Mouse (Mus musculus) midbrain, embryonic 15.5 days (tissue): ENCODE data around the gene Gm17545. TPM values are rescaled to one million over a fixed set of nuclear protein-coding genes. Genes with fewer than 3 reads are reported as not detected.

ENCODE experiments used
- ATAC-seq: fragments of 200-750 bp; cut with Nextera tagmentation; replicated peaks from 2 replicates; pipeline ENCODE4 v1.8.0; 2017; ENCODE audit warnings: moderate TSS enrichment
- H3K27ac ChIP-seq: fragments of 300-500 bp; sonication (generic); 2 replicates; pipeline ENCODE4 v1.5.1; 2015; ENCODE audit warnings: mild to moderate bottlenecking, inconsistent platforms
- H3K27me3 ChIP-seq: fragments of 300-500 bp; sonication (generic); replicated peaks from 2 replicates; pipeline ENCODE4 v1.6.1; 2015; ENCODE audit warnings: inconsistent platforms
- H3K36me3 ChIP-seq: fragments of 300-500 bp; sonication (generic); replicated peaks from 2 replicates; pipeline ENCODE4 v1.6.1; 2015; ENCODE audit warnings: inconsistent platforms
- H3K4me1 ChIP-seq: fragments of 300-500 bp; sonication (generic); 2 replicates; pipeline ENCODE4 v1.6.1; 2015; ENCODE audit warnings: inconsistent platforms
- H3K4me2 ChIP-seq: fragments of 300-500 bp; sonication (generic); 2 replicates; pipeline ENCODE4 v1.6.1; 2015; ENCODE audit warnings: inconsistent platforms, mild to moderate bottlenecking, moderate library complexity
- H3K4me3 ChIP-seq: fragments of 300-500 bp; sonication (generic); 2 replicates; pipeline ENCODE4 v1.5.1; 2015; ENCODE audit warnings: mild to moderate bottlenecking, inconsistent platforms
- H3K9ac ChIP-seq: fragments of 300-500 bp; sonication (generic); 2 replicates; pipeline ENCODE4 v1.6.1; 2015; ENCODE audit warnings: mild to moderate bottlenecking, inconsistent platforms
- H3K9me3 ChIP-seq: fragments of 300-500 bp; sonication (generic); 2 replicates; pipeline ENCODE4 v1.6.1; 2016; ENCODE audit warnings: inconsistent platforms
- WGBS: fragments of 180-500 bp; shearing (Covaris S2); methylation state at CpG from one replicate; pipeline ENCODE4 v1.1.7; 2015; ENCODE audit warnings: mixed read lengths; 5-methylcytosine and 5-hydroxymethylcytosine counted together
- polyA plus RNA-seq: library from polyadenylated mRNA; unstranded; fragments of >200 nt; fragmentation: Nextera tagmentation; extraction: Ambion mirVana; gene quantifications from 2 replicates; pipeline ENCODE4 v1.2.1, GENCODE M21; 2015

Gene Gm17545
- polyA plus RNA-seq, 1 experiment from 2014 or later, result not detected

DNA sequence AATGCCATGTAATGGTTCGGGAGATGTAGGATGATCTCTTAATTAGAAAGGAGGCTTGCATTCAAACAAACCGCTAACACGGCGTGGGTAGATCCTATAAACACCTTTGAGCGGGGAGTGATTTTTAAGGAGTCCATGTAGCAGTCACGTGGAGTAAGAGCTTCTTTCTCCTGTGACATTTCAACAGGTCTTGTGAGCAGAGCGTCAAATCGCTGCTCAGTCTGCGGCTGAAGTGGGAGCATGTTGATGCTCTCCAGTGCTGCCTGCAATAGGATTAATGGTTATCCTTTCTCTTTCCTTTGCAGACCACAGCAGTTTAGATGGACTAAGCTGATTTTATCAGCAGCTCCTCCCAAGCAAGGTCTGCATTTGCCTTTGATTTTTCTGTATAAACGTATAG, 22.2 kb downstream of the Gm17545 start:
- H3K9ac ChIP-seq, result peak overlapping the region; percentile 52
- peak; percentile 19 for ATAC-seq
- H3K36me3 ChIP-seq, result no peaks in the 10 kb centered on the region
- no peaks in the 10 kb centered on the region for H3K27me3 ChIP-seq
- 4% methylated on average over 10 of the region's 10 CpGs for WGBS
- H3K4me3 ChIP-seq, result peak overlapping the region; percentile 50
- H3K27ac ChIP-seq, result peak overlapping the region; percentile 83
- H3K4me2 ChIP-seq, result peak overlapping the region; percentile 76
- H3K9me3 ChIP-seq, result no peaks in the 10 kb centered on the region
- H3K4me1 ChIP-seq, result peaks cover 17% of the 10 kb centered on the region

DNA sequence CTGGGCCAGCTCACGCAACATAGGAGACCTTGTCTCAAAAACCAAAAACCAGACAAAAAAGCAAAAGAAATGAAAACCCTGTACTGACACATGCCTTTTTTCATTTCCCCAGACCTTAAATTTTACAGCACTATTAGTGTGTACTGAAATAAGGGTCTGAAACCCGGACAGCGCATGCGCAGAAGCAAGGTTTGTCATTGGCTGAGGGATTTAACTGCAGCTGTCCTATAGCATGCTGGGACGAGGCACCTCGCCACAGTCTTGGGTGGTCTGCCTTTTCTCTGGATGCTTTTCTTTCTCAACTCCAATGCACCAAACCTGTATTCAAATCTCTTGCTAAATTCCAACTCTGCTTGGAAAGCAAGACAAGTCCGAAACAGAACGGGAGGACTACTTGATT, 24.9 kb downstream of the Gm17545 start:
- H3K4me2 ChIP-seq, result no peak overlapping the region
- no peak overlapping the region for H3K27ac ChIP-seq
- no peaks in the 10 kb centered on the region for H3K27me3 ChIP-seq
- ATAC-seq, result no peak
- H3K9me3 ChIP-seq, result no peaks in the 10 kb centered on the region
- 91% methylated on average over 8 of the region's 8 CpGs for WGBS
- H3K36me3 ChIP-seq, result no peaks in the 10 kb centered on the region
- no peak overlapping the region for H3K4me3 ChIP-seq
- H3K9ac ChIP-seq, result no peak overlapping the region
- peaks cover 17% of the 10 kb centered on the region for H3K4me1 ChIP-seq

DNA sequence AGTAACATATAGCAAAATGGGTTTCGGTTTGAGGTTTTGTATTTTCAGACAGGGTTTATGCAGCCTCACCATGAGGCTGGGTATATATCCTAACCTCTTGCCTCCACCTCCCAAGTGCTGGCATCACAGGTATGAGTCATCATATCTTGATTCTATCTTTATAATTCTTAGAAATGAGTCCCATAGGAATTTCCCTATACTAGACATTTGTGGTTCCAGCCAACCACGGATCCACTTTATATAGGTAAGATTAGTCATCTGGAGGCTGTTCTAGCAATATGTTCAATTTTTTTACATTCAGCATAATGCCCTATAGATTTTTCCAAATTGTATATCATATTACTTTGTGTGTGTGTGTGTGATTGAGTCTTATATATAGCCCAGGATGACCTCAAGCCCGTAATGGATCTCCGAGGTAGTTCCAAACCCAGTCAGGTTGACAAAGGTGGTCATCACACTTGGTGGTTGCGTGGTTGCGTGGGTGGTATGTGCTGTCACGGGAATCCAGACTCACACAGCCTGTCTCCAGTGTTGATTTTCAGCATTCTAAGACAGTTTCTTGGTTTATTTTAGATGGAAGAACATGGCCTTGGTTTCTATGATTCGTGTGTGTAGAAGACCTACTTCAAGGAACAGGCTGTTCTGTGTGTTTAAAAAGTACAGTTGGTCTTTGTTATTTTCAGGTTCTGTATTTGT, 29.9 kb downstream of the Gm17545 start:
- Histone ChIP-seq H3K9ac (no peak overlapping the region), H3K4me3 (no peak overlapping the region), H3K9me3 (no peaks in the 10 kb centered on the region), H3K4me2 (no peak overlapping the region), H3K36me3 (no peaks in the 10 kb centered on the region), H3K4me1 (no peaks in the 10 kb centered on the region), H3K27me3 (no peaks in the 10 kb centered on the region), H3K27ac (no peak overlapping the region)
- ATAC-seq, result no peak
- WGBS, result 95% methylated on average over 8 of the region's 8 CpGs

DNA sequence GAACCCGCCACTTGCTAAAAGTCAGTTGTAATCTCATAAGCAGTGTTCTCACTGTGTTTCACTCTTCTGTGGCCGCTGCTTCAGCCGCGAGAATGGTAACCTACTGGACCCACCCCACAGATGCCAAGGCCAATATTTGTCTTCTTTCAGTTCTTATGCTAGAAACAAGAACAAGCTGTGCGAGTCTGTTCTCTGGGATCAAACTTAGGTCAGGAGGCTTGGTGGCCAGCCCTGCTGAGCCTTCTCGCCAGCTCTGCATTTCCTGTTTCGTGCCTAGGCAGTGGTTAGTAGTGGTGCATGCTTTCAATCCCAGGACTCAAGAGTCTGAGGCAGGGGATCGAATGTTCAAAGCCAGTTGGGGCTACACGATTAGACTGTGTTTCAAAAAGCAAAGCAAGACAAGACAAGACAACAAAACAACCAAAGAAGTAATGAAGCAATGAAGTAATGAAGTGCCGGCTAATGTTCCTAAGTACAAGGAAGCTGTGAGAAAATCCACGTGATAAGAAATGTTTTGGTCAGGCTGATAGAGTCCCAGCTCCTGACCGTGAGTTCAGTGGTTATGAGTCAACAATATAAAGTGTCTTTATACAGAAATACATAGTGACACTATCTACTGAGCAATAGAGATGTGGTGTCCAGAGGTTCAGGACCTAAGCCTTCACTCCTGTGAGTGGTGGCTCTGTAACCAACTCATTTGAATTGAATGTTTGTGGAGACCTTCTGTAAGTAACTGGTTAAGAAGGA, 30.6 kb downstream of the Gm17545 start:
- no peak overlapping the region for H3K4me3 ChIP-seq
- H3K4me2 ChIP-seq, result no peak overlapping the region
- no peaks in the 10 kb centered on the region for H3K36me3 ChIP-seq
- 94% methylated on average over 12 of the region's 12 CpGs for WGBS
- no peak for ATAC-seq
- no peak overlapping the region for H3K27ac ChIP-seq
- H3K9me3 ChIP-seq, result no peaks in the 10 kb centered on the region
- no peak overlapping the region for H3K9ac ChIP-seq
- H3K4me1 ChIP-seq, result no peaks in the 10 kb centered on the region
- H3K27me3 ChIP-seq, result no peaks in the 10 kb centered on the region

DNA sequence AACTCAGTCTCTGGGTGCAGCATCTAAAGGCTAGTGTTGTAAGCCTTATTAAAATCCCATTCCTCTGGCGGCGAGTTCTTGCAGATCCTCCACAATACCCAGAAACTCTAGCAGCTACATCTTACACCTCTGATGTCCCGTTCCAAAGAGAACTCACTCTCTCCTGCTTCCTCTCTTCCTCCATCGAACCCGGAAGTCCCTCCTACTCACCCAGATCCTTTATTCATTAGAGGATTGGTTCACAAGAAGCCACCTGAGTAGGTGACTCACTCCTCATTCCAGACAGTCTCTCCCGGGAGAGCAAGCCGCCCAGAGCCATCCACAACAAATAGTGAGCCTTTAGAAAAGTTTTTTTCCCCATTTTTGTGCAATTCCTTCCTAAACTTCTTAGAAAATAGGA, 32.1 kb downstream of the Gm17545 start:
- no peaks in the 10 kb centered on the region for H3K4me1 ChIP-seq
- no peaks in the 10 kb centered on the region for H3K9me3 ChIP-seq
- no peak overlapping the region for H3K27ac ChIP-seq
- no peak overlapping the region for H3K9ac ChIP-seq
- no peak overlapping the region for H3K4me3 ChIP-seq
- no peaks in the 10 kb centered on the region for H3K36me3 ChIP-seq
- H3K27me3 ChIP-seq, result no peaks in the 10 kb centered on the region
- 89% methylated on average over 7 of the region's 7 CpGs for WGBS
- H3K4me2 ChIP-seq, result no peak overlapping the region
- ATAC-seq, result no peak

DNA sequence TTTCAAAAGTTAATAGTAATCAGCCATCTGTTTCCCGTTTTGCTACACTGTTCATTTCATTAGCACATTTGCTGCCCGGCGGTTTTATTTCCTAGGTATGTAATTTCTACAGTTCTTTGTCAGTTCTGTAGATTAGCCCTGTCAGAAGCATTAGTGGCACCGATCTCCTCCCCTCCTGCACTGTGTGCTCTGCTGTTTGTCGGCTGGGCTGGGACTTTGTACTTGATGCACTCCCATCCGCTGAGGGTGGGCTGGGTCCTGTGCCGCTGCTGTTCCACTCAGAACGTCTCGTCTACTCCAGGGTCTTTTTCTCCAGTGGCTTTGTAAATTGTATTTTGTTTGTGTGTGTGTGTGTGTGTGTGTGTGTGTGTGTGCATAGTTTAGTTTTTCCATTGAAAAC, 34.9 kb downstream of the Gm17545 start:
- 61% methylated on average over 9 of the region's 9 CpGs for WGBS
- Histone ChIP-seq H3K36me3 (no peaks in the 10 kb centered on the region), H3K27ac (no peak overlapping the region), H3K4me3 (no peak overlapping the region), H3K4me2 (no peak overlapping the region), H3K9ac (no peak overlapping the region), H3K9me3 (no peaks in the 10 kb centered on the region), H3K4me1 (no peaks in the 10 kb centered on the region), H3K27me3 (no peaks in the 10 kb centered on the region)
- ATAC-seq, result no peak

DNA sequence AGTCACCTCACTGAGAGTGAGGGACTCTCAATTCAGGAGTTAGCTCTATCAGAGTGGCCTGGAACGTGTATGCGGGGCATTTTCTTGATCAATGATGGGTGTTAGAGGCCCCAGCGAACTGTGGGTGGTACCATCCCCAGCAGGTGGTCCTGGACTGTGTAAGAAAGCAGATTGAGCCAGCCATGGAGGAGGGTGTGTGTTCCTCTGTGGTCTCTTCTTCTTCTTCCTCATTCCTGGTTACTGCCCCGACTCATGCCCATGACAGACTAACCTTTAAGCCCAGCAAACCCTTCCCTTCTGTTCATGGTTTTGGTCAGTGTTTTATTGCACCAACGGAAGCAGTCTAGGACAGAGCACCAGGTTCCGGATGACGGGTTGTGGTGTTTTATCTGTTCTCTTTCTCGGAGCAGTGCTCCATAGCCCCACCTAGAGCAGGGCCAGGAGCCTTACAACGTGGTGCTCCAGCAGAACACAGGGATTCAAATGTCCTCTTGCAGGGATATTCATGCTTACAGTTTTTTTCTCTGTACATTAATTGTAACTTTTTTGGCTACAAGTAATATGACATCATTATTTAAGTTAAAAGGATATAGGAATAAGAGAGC, 40.2 kb downstream of the Gm17545 start:
- WGBS, result 82% methylated on average over 9 of the region's 9 CpGs
- H3K9ac ChIP-seq, result no peak overlapping the region
- ATAC-seq, result no peak
- H3K27ac ChIP-seq, result no peak overlapping the region
- peaks cover 2% of the 10 kb centered on the region; the same call in 1 of the 2 replicates for H3K9me3 ChIP-seq
- H3K36me3 ChIP-seq, result no peaks in the 10 kb centered on the region; the same call in 1 of the 2 replicates
- H3K4me1 ChIP-seq, result no peaks in the 10 kb centered on the region
- H3K27me3 ChIP-seq, result no peaks in the 10 kb centered on the region
- no peak overlapping the region for H3K4me2 ChIP-seq
- no peak overlapping the region for H3K4me3 ChIP-seq

DNA sequence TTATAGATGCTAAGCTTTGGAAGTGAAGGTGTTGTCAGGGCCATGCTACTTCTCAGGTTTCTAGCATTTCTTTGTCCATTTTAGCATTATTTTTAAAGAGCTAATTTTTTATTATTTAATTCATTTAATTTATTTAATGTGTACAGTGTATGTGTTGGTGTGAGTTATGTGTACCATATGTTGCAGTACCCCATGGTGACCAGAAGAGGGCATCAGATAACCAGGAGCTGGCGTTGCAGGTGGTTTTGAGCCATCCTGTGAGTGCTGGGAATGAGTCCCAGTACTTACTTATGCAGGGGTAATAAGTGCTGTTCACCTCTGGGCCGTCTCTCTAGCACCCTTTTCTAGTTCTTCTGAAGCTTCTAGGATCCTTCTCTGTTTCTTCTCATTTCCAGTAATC, 41.0 kb downstream of the Gm17545 start:
- H3K4me1 ChIP-seq, result no peaks in the 10 kb centered on the region
- ATAC-seq, result no peak
- no peak overlapping the region for H3K9ac ChIP-seq
- 87% methylated on average over 2 of the region's 2 CpGs for WGBS
- H3K9me3 ChIP-seq, result peaks cover 2% of the 10 kb centered on the region; the same call in 1 of the 2 replicates
- no peak overlapping the region for H3K4me3 ChIP-seq
- H3K27ac ChIP-seq, result no peak overlapping the region
- no peak overlapping the region for H3K4me2 ChIP-seq
- no peaks in the 10 kb centered on the region; the same call in 1 of the 2 replicates for H3K36me3 ChIP-seq
- H3K27me3 ChIP-seq, result no peaks in the 10 kb centered on the region

DNA sequence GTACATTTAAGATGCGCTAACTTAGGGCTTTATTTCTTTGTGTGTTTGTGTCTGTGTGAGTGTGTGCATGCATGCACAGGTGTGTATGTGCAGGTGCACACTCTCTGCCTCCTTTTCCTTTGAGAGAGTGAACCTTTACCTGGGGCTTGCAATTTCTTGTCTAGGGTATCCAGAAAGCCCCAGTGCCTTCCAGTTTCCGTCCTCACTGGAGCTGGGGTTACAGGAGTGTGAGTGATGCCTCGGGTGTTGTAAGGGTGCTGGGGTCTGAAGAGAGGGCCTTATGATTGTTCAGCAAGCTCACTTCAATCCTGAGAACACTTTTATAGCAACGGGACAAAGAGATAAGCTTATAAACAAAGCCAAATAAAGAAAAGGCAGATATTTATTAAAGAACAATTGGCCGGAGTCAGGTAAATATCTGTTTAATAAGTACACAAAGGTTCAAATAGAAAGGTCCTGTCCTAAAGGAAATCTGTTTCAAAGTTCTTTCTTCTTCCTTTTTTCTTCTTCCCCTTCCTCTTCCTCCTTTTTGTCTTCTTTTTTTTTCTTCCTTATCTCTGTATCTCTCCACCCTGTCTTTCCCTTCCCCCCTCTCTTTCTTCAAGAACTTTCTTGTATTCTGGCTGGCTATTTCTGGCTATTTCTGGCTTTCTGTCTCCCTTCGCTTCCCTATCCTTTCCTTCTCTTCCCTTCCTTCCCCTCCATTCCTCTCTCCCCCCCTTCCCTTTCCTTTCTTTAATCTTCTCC, 43.1 kb downstream of the Gm17545 start:
- WGBS, result 89% methylated on average over 6 of the region's 6 CpGs
- Histone ChIP-seq H3K9ac (no peak overlapping the region), H3K4me1 (no peaks in the 10 kb centered on the region), H3K27me3 (no peaks in the 10 kb centered on the region), H3K4me2 (no peak overlapping the region), H3K4me3 (no peak overlapping the region), H3K9me3 (peaks cover 2% of the 10 kb centered on the region; the same call in 1 of the 2 replicates), H3K36me3 (no peaks in the 10 kb centered on the region; the same call in 1 of the 2 replicates), H3K27ac (no peak overlapping the region)
- ATAC-seq, result no peak

DNA sequence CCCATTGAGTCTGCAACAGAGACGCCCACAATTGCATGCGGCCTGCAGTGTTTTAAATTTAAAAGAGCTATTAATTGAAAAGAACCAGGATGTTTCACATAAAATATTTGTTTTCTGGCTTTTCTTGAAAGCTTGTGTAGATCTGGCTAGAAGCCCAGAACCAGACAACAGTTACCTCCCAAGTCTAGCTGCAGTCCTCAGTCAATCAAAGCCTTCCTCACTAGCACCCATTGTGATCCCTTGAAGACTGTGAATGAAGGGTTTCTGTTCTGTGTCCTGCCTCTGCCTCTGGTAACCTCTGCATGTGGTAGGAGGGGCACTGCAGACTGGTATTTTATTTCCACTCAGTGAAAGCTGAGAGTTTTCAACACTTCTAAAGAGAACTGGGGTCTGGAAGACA, 48.9 kb downstream of the Gm17545 start:
- WGBS, result 60% methylated on average over 2 of the region's 2 CpGs
- Histone ChIP-seq H3K9ac (no peak overlapping the region), H3K4me3 (no peak overlapping the region), H3K4me1 (no peaks in the 10 kb centered on the region), H3K27ac (no peak overlapping the region), H3K4me2 (no peak overlapping the region), H3K9me3 (no peaks in the 10 kb centered on the region), H3K36me3 (no peaks in the 10 kb centered on the region; the same call in 1 of the 2 replicates), H3K27me3 (no peaks in the 10 kb centered on the region)
- no peak for ATAC-seq

DNA sequence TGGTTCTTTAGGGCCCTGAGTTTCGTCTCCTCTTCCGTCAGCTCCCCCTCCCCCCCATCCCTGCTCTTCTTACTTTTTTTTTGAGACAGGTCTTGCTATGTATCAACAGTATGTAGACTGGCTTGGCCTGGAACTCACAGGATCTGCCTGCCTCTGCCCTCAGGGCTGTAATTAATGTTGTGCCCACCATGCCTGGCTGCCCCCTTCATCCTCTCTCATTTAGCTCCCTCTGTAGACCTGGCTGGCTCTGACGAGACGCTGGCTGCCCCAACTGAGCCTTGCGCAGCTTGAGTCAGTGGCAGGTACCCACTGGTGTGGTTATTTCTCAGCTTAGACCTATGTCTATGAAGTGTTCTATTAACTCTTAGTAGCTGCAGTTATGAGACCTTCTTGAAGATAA, 49.5 kb downstream of the Gm17545 start:
- H3K4me1 ChIP-seq, result no peaks in the 10 kb centered on the region
- WGBS, result 80% methylated on average over 5 of the region's 5 CpGs
- H3K9ac ChIP-seq, result no peak overlapping the region
- no peaks in the 10 kb centered on the region for H3K9me3 ChIP-seq
- no peaks in the 10 kb centered on the region; the same call in 1 of the 2 replicates for H3K36me3 ChIP-seq
- no peak for ATAC-seq
- H3K4me3 ChIP-seq, result no peak overlapping the region
- H3K4me2 ChIP-seq, result no peak overlapping the region
- H3K27me3 ChIP-seq, result no peaks in the 10 kb centered on the region
- no peak overlapping the region for H3K27ac ChIP-seq

DNA sequence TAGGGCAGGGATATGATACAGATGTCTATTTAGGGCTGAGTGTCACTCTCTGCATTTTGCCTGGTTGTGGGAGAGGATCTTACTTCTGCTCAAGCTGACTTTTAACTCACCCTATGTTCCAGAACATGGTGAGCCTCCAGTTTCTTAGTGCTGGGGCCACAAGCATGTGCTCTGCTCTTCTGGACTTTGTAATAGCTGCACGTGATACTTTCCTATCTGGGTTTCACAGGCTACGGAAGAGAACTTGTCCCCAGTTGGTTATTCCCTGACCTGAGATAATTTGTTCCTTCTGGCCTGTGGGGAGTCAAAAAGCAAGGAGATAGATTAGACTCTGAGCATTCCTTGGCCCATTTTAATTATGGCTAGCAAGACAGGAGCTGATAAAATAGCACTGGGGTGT, 51.5 kb downstream of the Gm17545 start:
- no peaks in the 10 kb centered on the region for H3K4me1 ChIP-seq
- H3K9ac ChIP-seq, result no peak overlapping the region
- no peaks in the 10 kb centered on the region for H3K27me3 ChIP-seq
- no peaks in the 10 kb centered on the region for H3K9me3 ChIP-seq
- H3K36me3 ChIP-seq, result no peaks in the 10 kb centered on the region
- WGBS, result 89% methylated on average over 2 of the region's 2 CpGs
- no peak for ATAC-seq
- no peak overlapping the region for H3K27ac ChIP-seq
- no peak overlapping the region for H3K4me2 ChIP-seq
- H3K4me3 ChIP-seq, result no peak overlapping the region
